Mouse (Mus musculus): Measurements from ENCODE around the gene P2rx3. TPM values are rescaled to one million over a fixed set of nuclear protein-coding genes. Genes with fewer than 3 reads are reported as not detected.

The P2rx3 gene
- polyA plus RNA-seq, 1 experiment from 2014 or later, result 2.5 TPM

- no peaks in the 10 kb centered on the region for H3K27me3 ChIP-seq
- no peaks in the 10 kb centered on the region for H3K9me3 ChIP-seq
- ATAC-seq, result peak; percentile 70; the same call in 1 of the 2 replicates
- H3K36me3 ChIP-seq, result no peaks in the 10 kb centered on the region
- peaks cover 16% of the 10 kb centered on the region for H3K4me1 ChIP-seq (replicated peaks)
- no peak overlapping the region for H3K4me2 ChIP-seq (replicated peaks)
- no peak overlapping the region for H3K4me3 ChIP-seq (replicated peaks)
- no peak overlapping the region for H3K9ac ChIP-seq (replicated peaks)
- H3K27ac ChIP-seq, result 0 out of 2 replicates have a peak overlapping the region, but pooled peaks have one; percentile 12
- 20% methylated on average over 6 of the region's 6 CpGs for whole genome bisulfite sequencing
These were observed 74.3 kb downstream of the P2rx3 start for GRCm38 (mm10) chr2:84962906-84963507.

- Histone ChIP-seq H3K27ac (no peak overlapping the region), H3K4me2 (replicated peaks) (no peak overlapping the region), H3K9me3 (no peaks in the 10 kb centered on the region), H3K4me3 (replicated peaks) (no peak overlapping the region), H3K4me1 (replicated peaks) (peaks cover 16% of the 10 kb centered on the region), H3K27me3 (no peaks in the 10 kb centered on the region), H3K36me3 (no peaks in the 10 kb centered on the region), H3K9ac (replicated peaks) (no peak overlapping the region)
- 42% methylated on average over 3 of the region's 3 CpGs for WGBS
- ATAC-seq, result no peak
These were observed 75.4 kb downstream of the P2rx3 start for GRCm38 (mm10) chr2:84961901-84962300.

GRCm38 (mm10) chr2:84961300-84961699 is 76.0 kb downstream of the P2rx3 start:
- no peak overlapping the region for H3K9ac ChIP-seq (replicated peaks)
- WGBS, result 90% methylated on average over 2 of the region's 2 CpGs

GRCm38 (mm10) chr2:84958588-84959264 is 78.5 kb downstream of the P2rx3 start:
- no peaks in the 10 kb centered on the region for H3K9me3 ChIP-seq

More at GRCm38 (mm10) chr2:84961300-84961699, 76.0 kb downstream of the P2rx3 start:
- no peaks in the 10 kb centered on the region for H3K9me3 ChIP-seq
- no peak overlapping the region for H3K27ac ChIP-seq
- peaks cover 16% of the 10 kb centered on the region for H3K4me1 ChIP-seq (replicated peaks)
- H3K4me2 ChIP-seq (replicated peaks), result no peak overlapping the region
- no peak for ATAC-seq
- no peaks in the 10 kb centered on the region for H3K36me3 ChIP-seq
- H3K4me3 ChIP-seq (replicated peaks), result no peak overlapping the region
- H3K27me3 ChIP-seq, result no peaks in the 10 kb centered on the region

GRCm38 (mm10) chr2:84956274-84956673 is 81.0 kb downstream of the P2rx3 start:
- Histone ChIP-seq H3K4me1 (replicated peaks) (0 out of 2 replicates have a peak, but pooled peaks cover under 1% of the 10 kb centered on the region), H3K4me2 (replicated peaks) (no peak overlapping the region), H3K27me3 (no peaks in the 10 kb centered on the region), H3K9ac (replicated peaks) (no peak overlapping the region), H3K9me3 (no peaks in the 10 kb centered on the region), H3K27ac (no peak overlapping the region), H3K4me3 (replicated peaks) (no peak overlapping the region), H3K36me3 (no peaks in the 10 kb centered on the region)
- 57% methylated on average over 5 of the region's 5 CpGs for WGBS
- ATAC-seq, result 0 out of 2 replicates have a peak, but pooled peaks have one; percentile 50

More at GRCm38 (mm10) chr2:84958588-84959264, 78.5 kb downstream of the P2rx3 start:
- Histone ChIP-seq H3K9ac (replicated peaks) (no peak overlapping the region), H3K36me3 (no peaks in the 10 kb centered on the region), H3K27me3 (no peaks in the 10 kb centered on the region), H3K4me2 (replicated peaks) (no peak overlapping the region), H3K27ac (no peak overlapping the region), H3K4me3 (replicated peaks) (no peak overlapping the region), H3K4me1 (replicated peaks) (peaks cover 14% of the 10 kb centered on the region)
- no peak for ATAC-seq
- WGBS, result 92% methylated on average over 11 of the region's 11 CpGs

- WGBS, result 89% methylated on average over 9 of the region's 9 CpGs
- H3K4me3 ChIP-seq (replicated peaks), result no peak overlapping the region
- H3K27ac ChIP-seq, result no peak overlapping the region
- no peaks in the 10 kb centered on the region for H3K27me3 ChIP-seq
- no peak overlapping the region for H3K9ac ChIP-seq (replicated peaks)
- no peak overlapping the region for H3K4me2 ChIP-seq (replicated peaks)
- no peak for ATAC-seq
- no peaks in the 10 kb centered on the region for H3K36me3 ChIP-seq
- no peaks in the 10 kb centered on the region for H3K4me1 ChIP-seq (replicated peaks)
- no peaks in the 10 kb centered on the region for H3K9me3 ChIP-seq
These were observed 81.8 kb downstream of the P2rx3 start for GRCm38 (mm10) chr2:84955435-84955834.

GRCm38 (mm10) chr2:84952693-84953092 is 84.6 kb downstream of the P2rx3 start:
- no peaks in the 10 kb centered on the region for H3K4me1 ChIP-seq (replicated peaks)
- H3K9me3 ChIP-seq, result no peaks in the 10 kb centered on the region
- no peak for ATAC-seq
- no peaks in the 10 kb centered on the region for H3K27me3 ChIP-seq
- H3K4me2 ChIP-seq (replicated peaks), result no peak overlapping the region
- no peak overlapping the region for H3K27ac ChIP-seq
- H3K36me3 ChIP-seq, result no peaks in the 10 kb centered on the region
- no peak overlapping the region for H3K4me3 ChIP-seq (replicated peaks)
- no peak overlapping the region for H3K9ac ChIP-seq (replicated peaks)
- 86% methylated on average over 4 of the region's 4 CpGs for WGBS

- Histone ChIP-seq H3K4me2 (replicated peaks) (no peak overlapping the region), H3K4me1 (replicated peaks) (no peaks in the 10 kb centered on the region), H3K27ac (no peak overlapping the region), H3K27me3 (no peaks in the 10 kb centered on the region), H3K9me3 (no peaks in the 10 kb centered on the region), H3K9ac (replicated peaks) (no peak overlapping the region), H3K36me3 (no peaks in the 10 kb centered on the region), H3K4me3 (replicated peaks) (no peak overlapping the region)
- 95% methylated on average over 1 of the region's 1 CpGs for WGBS
- no peak for ATAC-seq
These were observed 85.0 kb downstream of the P2rx3 start for GRCm38 (mm10) chr2:84952251-84952650.

GRCm38 (mm10) chr2:84951027-84951426 is 86.2 kb downstream of the P2rx3 start:
- H3K27me3 ChIP-seq, result no peaks in the 10 kb centered on the region
- no peaks in the 10 kb centered on the region for H3K9me3 ChIP-seq
- no peak overlapping the region for H3K4me2 ChIP-seq (replicated peaks)
- no peaks in the 10 kb centered on the region for H3K4me1 ChIP-seq (replicated peaks)
- H3K27ac ChIP-seq, result no peak overlapping the region
- WGBS, result 95% methylated on average over 8 of the region's 8 CpGs
- H3K4me3 ChIP-seq (replicated peaks), result no peak overlapping the region
- H3K9ac ChIP-seq (replicated peaks), result no peak overlapping the region
- no peak for ATAC-seq
- no peaks in the 10 kb centered on the region for H3K36me3 ChIP-seq

GRCm38 (mm10) chr2:84948721-84949120 is 88.5 kb downstream of the P2rx3 start:
- Histone ChIP-seq H3K27me3 (no peaks in the 10 kb centered on the region), H3K4me3 (replicated peaks) (no peak overlapping the region), H3K9me3 (no peaks in the 10 kb centered on the region), H3K36me3 (no peaks in the 10 kb centered on the region), H3K9ac (replicated peaks) (no peak overlapping the region), H3K4me2 (replicated peaks) (no peak overlapping the region), H3K27ac (no peak overlapping the region), H3K4me1 (replicated peaks) (no peaks in the 10 kb centered on the region)
- WGBS, result 89% methylated on average over 2 of the region's 2 CpGs
- no peak for ATAC-seq

Data from midbrain, embryonic 13.5 days (tissue).